Mouse (Mus musculus): Measurements from ENCODE around the gene Des.

GRCm38 (mm10) chr1:75384470-75385141, 24.5 kb downstream of the Des start:
- TF ChIP-seq MAX (IDR thresholded peaks at IDR 0.05; ENCODE audit: low read depth): no peak
- TF ChIP-seq POLR2A (IDR thresholded peaks at IDR 0.05; ENCODE audit: insufficient read length, low read depth): no peak
- no peak for TF ChIP-seq TCF12 (IDR thresholded peaks at IDR 0.05; ENCODE audit: insufficient read depth, poor library complexity, severe bottlenecking)
- TF ChIP-seq USF1 (IDR thresholded peaks at IDR 0.05; ENCODE audit: low read depth): no peak
